Mouse (Mus musculus) kidney, embryonic 16.5 days (tissue): Measurements from ENCODE around the gene Atp8a2. TPM values are rescaled to one million over a fixed set of nuclear protein-coding genes. Genes with fewer than 3 reads are reported as not detected.

ENCODE experiments used
- ATAC-seq: fragments of 200-750 bp; cut with Nextera tagmentation; 2 replicates; pipeline ENCODE4 v1.8.0; 2017; ENCODE audit warnings: moderate TSS enrichment; ENCODE audit not compliant: low FRiP score, low TSS enrichment
- H3K27ac ChIP-seq: fragments of 300-500 bp; sonication (generic); 2 replicates; pipeline ENCODE4 v1.5.1; 2014; ENCODE audit warnings: low read length
- H3K27me3 ChIP-seq: fragments of 300-500 bp; sonication (generic); 2 replicates; pipeline ENCODE4 v1.6.1; 2014; ENCODE audit warnings: low read length, control low read depth, mixed read lengths; ENCODE audit not compliant: insufficient read depth
- H3K36me3 ChIP-seq: fragments of 300-500 bp; sonication (generic); 2 replicates; pipeline ENCODE4 v1.6.1; 2014; ENCODE audit warnings: low read length, control low read depth, mixed read lengths; ENCODE audit not compliant: insufficient read depth
- H3K4me1 ChIP-seq: fragments of 300-500 bp; sonication (generic); 2 replicates; pipeline ENCODE4 v1.6.1; 2014; ENCODE audit warnings: low read length, control low read depth, mixed read lengths; ENCODE audit not compliant: insufficient read depth
- H3K4me2 ChIP-seq: fragments of 300-500 bp; sonication (generic); replicated peaks from 2 replicates; pipeline ENCODE4 v1.6.1; 2014; ENCODE audit warnings: low read depth, low read length
- H3K4me3 ChIP-seq: fragments of 300-500 bp; sonication (generic); 2 replicates; pipeline ENCODE4 v1.5.1; 2014; ENCODE audit warnings: mild to moderate bottlenecking, low read length
- H3K9ac ChIP-seq: fragments of 300-500 bp; sonication (generic); replicated peaks from 2 replicates; pipeline ENCODE4 v1.6.1; 2014; ENCODE audit warnings: low read length
- H3K9me3 ChIP-seq: fragments of 300-500 bp; sonication (generic); 2 replicates; pipeline ENCODE4 v1.6.1; 2016; ENCODE audit warnings: low read length, control low read depth
- WGBS: fragments of 180-500 bp; shearing (Covaris S2); extraction: QIAGEN DNeasy Blood & Tissue Kit; methylation state at CpG from one replicate; pipeline ENCODE4 v1.1.7; 2014; 5-methylcytosine and 5-hydroxymethylcytosine counted together
- polyA plus RNA-seq: library from polyadenylated mRNA; unstranded; fragments of >200 nt; fragmentation: Nextera tagmentation; extraction: Ambion mirVana; gene quantifications from 2 replicates; pipeline ENCODE4 v1.2.1, GENCODE M21; 2015

The Atp8a2 gene
- polyA plus RNA-seq, 1 experiment from 2014 or later = 1.3 TPM

GRCm38 (mm10) chr14:59793841-59794240, 403.1 kb downstream of the Atp8a2 start:
- H3K36me3 ChIP-seq = no peaks in the 10 kb centered on the region
- H3K9me3 ChIP-seq = no peaks in the 10 kb centered on the region
- 0 out of 2 replicates have a peak, but pooled peaks cover 2% of the 10 kb centered on the region for H3K4me1 ChIP-seq
- no peaks in the 10 kb centered on the region for H3K27me3 ChIP-seq
- no peak overlapping the region for H3K9ac ChIP-seq
- no peak overlapping the region for H3K4me3 ChIP-seq
- H3K27ac ChIP-seq = no peak overlapping the region
- no peak for ATAC-seq
- WGBS = 69% methylated on average over 10 of the region's 10 CpGs
- no peak overlapping the region for H3K4me2 ChIP-seq

GRCm38 (mm10) chr14:59783348-59784341, 413.3 kb downstream of the Atp8a2 start:
- WGBS = 85% methylated on average over 11 of the region's 11 CpGs
- Histone ChIP-seq H3K27me3 (no peaks in the 10 kb centered on the region), H3K9ac (no peak overlapping the region), H3K36me3 (no peaks in the 10 kb centered on the region), H3K27ac (no peak overlapping the region), H3K4me1 (no peaks in the 10 kb centered on the region), H3K9me3 (no peaks in the 10 kb centered on the region), H3K4me3 (no peak overlapping the region), H3K4me2 (no peak overlapping the region)
- ATAC-seq = no peak

GRCm38 (mm10) chr14:59780391-59780790, 416.6 kb downstream of the Atp8a2 start:
- Histone ChIP-seq H3K9me3 (no peaks in the 10 kb centered on the region), H3K9ac (no peak overlapping the region), H3K4me1 (no peaks in the 10 kb centered on the region), H3K36me3 (no peaks in the 10 kb centered on the region), H3K27me3 (no peaks in the 10 kb centered on the region), H3K27ac (no peak overlapping the region), H3K4me2 (no peak overlapping the region), H3K4me3 (no peak overlapping the region)
- 91% methylated on average over 9 of the region's 9 CpGs for WGBS
- ATAC-seq = no peak

- Histone ChIP-seq H3K4me3 (no peak overlapping the region), H3K27ac (no peak overlapping the region), H3K4me1 (peaks cover 7% of the 10 kb centered on the region; the same call in 1 of the 2 replicates), H3K9ac (no peak overlapping the region), H3K4me2 (no peak overlapping the region), H3K9me3 (no peaks in the 10 kb centered on the region), H3K27me3 (no peaks in the 10 kb centered on the region), H3K36me3 (no peaks in the 10 kb centered on the region)
- no peak for ATAC-seq
- whole genome bisulfite sequencing = 55% methylated on average over 3 of the region's 3 CpGs
Measured at GRCm38 (mm10) chr14:59762227-59762626, 434.8 kb downstream of the Atp8a2 start.

- H3K9ac ChIP-seq = no peak overlapping the region
- peaks cover 7% of the 10 kb centered on the region; the same call in 1 of the 2 replicates for H3K4me1 ChIP-seq
- no peak overlapping the region for H3K27ac ChIP-seq
- 60% methylated on average over 12 of the region's 12 CpGs for WGBS
- H3K9me3 ChIP-seq = no peaks in the 10 kb centered on the region
- H3K27me3 ChIP-seq = no peaks in the 10 kb centered on the region
- H3K4me3 ChIP-seq = no peak overlapping the region
- ATAC-seq = no peak
- no peak overlapping the region for H3K4me2 ChIP-seq
- H3K36me3 ChIP-seq = no peaks in the 10 kb centered on the region
Measured at GRCm38 (mm10) chr14:59759900-59760493, 437.0 kb downstream of the Atp8a2 start.

- no peaks in the 10 kb centered on the region for H3K36me3 ChIP-seq
- H3K9me3 ChIP-seq = no peaks in the 10 kb centered on the region
- H3K4me1 ChIP-seq = peaks cover 7% of the 10 kb centered on the region; the same call in 1 of the 2 replicates
- WGBS = 72% methylated on average over 15 of the region's 15 CpGs
- H3K4me2 ChIP-seq = no peak overlapping the region
- no peak overlapping the region for H3K4me3 ChIP-seq
- no peak for ATAC-seq
- H3K27ac ChIP-seq = no peak overlapping the region
- no peak overlapping the region for H3K9ac ChIP-seq
- H3K27me3 ChIP-seq = no peaks in the 10 kb centered on the region
Measured at GRCm38 (mm10) chr14:59759196-59759839, 437.7 kb downstream of the Atp8a2 start.

GRCm38 (mm10) chr14:59752401-59752800, 444.6 kb downstream of the Atp8a2 start:
- Histone ChIP-seq H3K36me3 (no peaks in the 10 kb centered on the region), H3K4me3 (no peak overlapping the region), H3K4me2 (no peak overlapping the region), H3K27ac (no peak overlapping the region), H3K9ac (no peak overlapping the region), H3K4me1 (no peaks in the 10 kb centered on the region), H3K27me3 (no peaks in the 10 kb centered on the region), H3K9me3 (no peaks in the 10 kb centered on the region)
- 80% methylated on average over 3 of the region's 3 CpGs for WGBS
- no peak for ATAC-seq

- Histone ChIP-seq H3K9me3 (no peaks in the 10 kb centered on the region), H3K36me3 (no peaks in the 10 kb centered on the region), H3K4me2 (no peak overlapping the region), H3K9ac (no peak overlapping the region), H3K4me3 (no peak overlapping the region), H3K27ac (no peak overlapping the region), H3K27me3 (no peaks in the 10 kb centered on the region), H3K4me1 (no peaks in the 10 kb centered on the region)
- ATAC-seq = no peak
- WGBS = 89% methylated on average over 6 of the region's 6 CpGs
Measured at GRCm38 (mm10) chr14:59750005-59750404, 447.0 kb downstream of the Atp8a2 start.

- Histone ChIP-seq H3K9ac (no peak overlapping the region), H3K4me3 (no peak overlapping the region), H3K27me3 (no peaks in the 10 kb centered on the region), H3K36me3 (no peaks in the 10 kb centered on the region), H3K9me3 (no peaks in the 10 kb centered on the region; the same call in 1 of the 2 replicates), H3K4me2 (no peak overlapping the region), H3K27ac (no peak overlapping the region), H3K4me1 (no peaks in the 10 kb centered on the region)
- 69% methylated on average over 4 of the region's 4 CpGs for WGBS
- ATAC-seq = no peak
Measured at GRCm38 (mm10) chr14:59745676-59746075, 451.3 kb downstream of the Atp8a2 start.
